Mouse (Mus musculus): ENCODE results near the gene Rnaseh2b. TPM values are rescaled to one million over a fixed set of nuclear protein-coding genes. Genes with fewer than 3 reads are reported as not detected.

Gene Rnaseh2b
- polyA plus RNA-seq, 2 experiments: 29.8 to 75.6 TPM

- Histone ChIP-seq H3K36me3 (replicated peaks; ENCODE audit: control insufficient read depth, insufficient read depth, low read depth) (no peaks in the 10 kb centered on the region), H3K4me2 (ENCODE audit: low read depth) (no peak overlapping the region), H3K4me3 (ENCODE audit: insufficient read depth in 1 of 2, low read depth in 2 of 2, low read length in 2 of 2) (no peak overlapping the region), H3K27me3 (ENCODE audit: control insufficient read depth, insufficient read depth, low read length) (peaks cover 5% of the 10 kb centered on the region), H3K4me1 (replicated peaks; ENCODE audit: control insufficient read depth in 2 of 2, insufficient read depth in 2 of 2, low read length in 1 of 2) (no peaks in the 10 kb centered on the region), H3K9me3 (ENCODE audit: control insufficient read depth, low read length) (no peaks in the 10 kb centered on the region), H3K9ac (replicated peaks) (no peak overlapping the region), H3K27ac (no peak overlapping the region)
- TF ChIP-seq CTCF (IDR thresholded peaks at IDR 0.05; ENCODE audit: low read depth) (no peak), EP300 (IDR thresholded peaks at IDR 0.05; ENCODE audit: low read depth) (no peak)
- DNase-seq (ENCODE audit: low read depth in 3 of 3, low spot score in 3 of 3): no peak
- WGBS (ENCODE audit: insufficient replicate concordance): 74% methylated on average over 3 of the region's 3 CpGs
- ATAC-seq (ENCODE audit: insufficient read depth): no peak
Observed at GRCm38 (mm10) chr14:62288731-62289130, 3.7 kb upstream of the Rnaseh2b start.

- Histone ChIP-seq H3K4me2 (ENCODE audit: low read depth) (no peak overlapping the region), H3K36me3 (replicated peaks; ENCODE audit: control insufficient read depth, insufficient read depth, low read depth) (no peaks in the 10 kb centered on the region), H3K4me1 (replicated peaks; ENCODE audit: control insufficient read depth in 2 of 2, insufficient read depth in 2 of 2, low read length in 1 of 2) (no peaks in the 10 kb centered on the region), H3K27me3 (ENCODE audit: control insufficient read depth, insufficient read depth, low read length) (peaks cover 5% of the 10 kb centered on the region), H3K27ac (no peak overlapping the region), H3K9ac (replicated peaks) (no peak overlapping the region), H3K4me3 (ENCODE audit: insufficient read depth in 1 of 2, low read depth in 2 of 2, low read length in 2 of 2) (no peak overlapping the region), H3K9me3 (ENCODE audit: control insufficient read depth, low read length) (no peaks in the 10 kb centered on the region)
- DNase-seq (ENCODE audit: low read depth in 3 of 3, low spot score in 3 of 3) (no peak), ATAC-seq (ENCODE audit: insufficient read depth) (no peak)
- WGBS (ENCODE audit: insufficient replicate concordance): 77% methylated on average over 1 of the region's 1 CpGs
- TF ChIP-seq EP300 (IDR thresholded peaks at IDR 0.05; ENCODE audit: low read depth): no peak
- TF ChIP-seq CTCF (IDR thresholded peaks at IDR 0.05; ENCODE audit: low read depth): no peak
Observed at GRCm38 (mm10) chr14:62291406-62291987, 892 bp upstream of the Rnaseh2b start.

- no peak overlapping the region for H3K27ac ChIP-seq
- WGBS (ENCODE audit: insufficient replicate concordance): 38% methylated on average over 6 of the region's 7 CpGs
- H3K9me3 ChIP-seq (ENCODE audit: control insufficient read depth, low read length): no peaks in the 10 kb centered on the region
- H3K9ac ChIP-seq (replicated peaks): no peak overlapping the region
- no peaks in the 10 kb centered on the region for H3K4me1 ChIP-seq (replicated peaks; ENCODE audit: control insufficient read depth in 2 of 2, insufficient read depth in 2 of 2, low read length in 1 of 2)
- no peaks in the 10 kb centered on the region for H3K36me3 ChIP-seq (replicated peaks; ENCODE audit: control insufficient read depth, insufficient read depth, low read depth)
- H3K27me3 ChIP-seq (ENCODE audit: control insufficient read depth, insufficient read depth, low read length): peaks cover 5% of the 10 kb centered on the region
- H3K4me2 ChIP-seq (ENCODE audit: low read depth): peak overlapping the region; percentile 63
- TF ChIP-seq CTCF (IDR thresholded peaks at IDR 0.05; ENCODE audit: low read depth) (no peak), EP300 (IDR thresholded peaks at IDR 0.05; ENCODE audit: low read depth) (no peak)
- DNase-seq (ENCODE audit: low read depth in 3 of 3, low spot score in 3 of 3): no peak
- no peak overlapping the region for H3K4me3 ChIP-seq (ENCODE audit: insufficient read depth in 1 of 2, low read depth in 2 of 2, low read length in 2 of 2)
- no peak for ATAC-seq (ENCODE audit: insufficient read depth)
Observed at GRCm38 (mm10) chr14:62292166-62292487, 262 bp upstream of the Rnaseh2b start.

GRCm38 (mm10) chr14:62298808-62299207, 6.4 kb downstream of the Rnaseh2b start:
- Histone ChIP-seq H3K4me3 (ENCODE audit: insufficient read depth in 1 of 2, low read depth in 2 of 2, low read length in 2 of 2) (no peak overlapping the region), H3K27ac (no peak overlapping the region), H3K36me3 (replicated peaks; ENCODE audit: control insufficient read depth, insufficient read depth, low read depth) (no peaks in the 10 kb centered on the region), H3K9me3 (ENCODE audit: control insufficient read depth, low read length) (no peaks in the 10 kb centered on the region), H3K27me3 (ENCODE audit: control insufficient read depth, insufficient read depth, low read length) (no peaks in the 10 kb centered on the region), H3K4me1 (replicated peaks; ENCODE audit: control insufficient read depth in 2 of 2, insufficient read depth in 2 of 2, low read length in 1 of 2) (no peaks in the 10 kb centered on the region), H3K4me2 (ENCODE audit: low read depth) (no peak overlapping the region), H3K9ac (replicated peaks) (no peak overlapping the region)
- TF ChIP-seq EP300 (IDR thresholded peaks at IDR 0.05; ENCODE audit: low read depth) (no peak), CTCF (IDR thresholded peaks at IDR 0.05; ENCODE audit: low read depth) (no peak)
- WGBS (ENCODE audit: insufficient replicate concordance): 61% methylated on average over 1 of the region's 1 CpGs
- no peak for DNase-seq (ENCODE audit: low read depth in 3 of 3, low spot score in 3 of 3)
- ATAC-seq (ENCODE audit: insufficient read depth): no peak

- H3K36me3 ChIP-seq (replicated peaks; ENCODE audit: control insufficient read depth, insufficient read depth, low read depth): no peaks in the 10 kb centered on the region
- H3K27me3 ChIP-seq (ENCODE audit: control insufficient read depth, insufficient read depth, low read length): no peaks in the 10 kb centered on the region
- no peak overlapping the region for H3K4me3 ChIP-seq (ENCODE audit: insufficient read depth in 1 of 2, low read depth in 2 of 2, low read length in 2 of 2)
- H3K9me3 ChIP-seq (ENCODE audit: control insufficient read depth, low read length): no peaks in the 10 kb centered on the region
- WGBS (ENCODE audit: insufficient replicate concordance): 66% methylated on average over 3 of the region's 3 CpGs
- ATAC-seq (ENCODE audit: insufficient read depth) (no peak), DNase-seq (ENCODE audit: low read depth in 3 of 3, low spot score in 3 of 3) (no peak)
- H3K9ac ChIP-seq (replicated peaks): no peak overlapping the region
- no peak overlapping the region for H3K27ac ChIP-seq
- H3K4me2 ChIP-seq (ENCODE audit: low read depth): no peak overlapping the region
- no peaks in the 10 kb centered on the region for H3K4me1 ChIP-seq (replicated peaks; ENCODE audit: control insufficient read depth in 2 of 2, insufficient read depth in 2 of 2, low read length in 1 of 2)
- TF ChIP-seq CTCF (IDR thresholded peaks at IDR 0.05; ENCODE audit: low read depth): no peak
- TF ChIP-seq EP300 (IDR thresholded peaks at IDR 0.05; ENCODE audit: low read depth): no peak
Observed at GRCm38 (mm10) chr14:62300031-62300430, 7.6 kb downstream of the Rnaseh2b start.

Measured in liver, embryonic 14.5 days (tissue).